Mouse (Mus musculus): ENCODE measurements around the gene Shc1. TPM values are rescaled to one million over a fixed set of nuclear protein-coding genes. Genes with fewer than 3 reads are reported as not detected.

Gene Shc1
- polyA plus RNA-seq, 2 experiments from 2014 or later = 33.2 to 35.2 TPM

DNA sequence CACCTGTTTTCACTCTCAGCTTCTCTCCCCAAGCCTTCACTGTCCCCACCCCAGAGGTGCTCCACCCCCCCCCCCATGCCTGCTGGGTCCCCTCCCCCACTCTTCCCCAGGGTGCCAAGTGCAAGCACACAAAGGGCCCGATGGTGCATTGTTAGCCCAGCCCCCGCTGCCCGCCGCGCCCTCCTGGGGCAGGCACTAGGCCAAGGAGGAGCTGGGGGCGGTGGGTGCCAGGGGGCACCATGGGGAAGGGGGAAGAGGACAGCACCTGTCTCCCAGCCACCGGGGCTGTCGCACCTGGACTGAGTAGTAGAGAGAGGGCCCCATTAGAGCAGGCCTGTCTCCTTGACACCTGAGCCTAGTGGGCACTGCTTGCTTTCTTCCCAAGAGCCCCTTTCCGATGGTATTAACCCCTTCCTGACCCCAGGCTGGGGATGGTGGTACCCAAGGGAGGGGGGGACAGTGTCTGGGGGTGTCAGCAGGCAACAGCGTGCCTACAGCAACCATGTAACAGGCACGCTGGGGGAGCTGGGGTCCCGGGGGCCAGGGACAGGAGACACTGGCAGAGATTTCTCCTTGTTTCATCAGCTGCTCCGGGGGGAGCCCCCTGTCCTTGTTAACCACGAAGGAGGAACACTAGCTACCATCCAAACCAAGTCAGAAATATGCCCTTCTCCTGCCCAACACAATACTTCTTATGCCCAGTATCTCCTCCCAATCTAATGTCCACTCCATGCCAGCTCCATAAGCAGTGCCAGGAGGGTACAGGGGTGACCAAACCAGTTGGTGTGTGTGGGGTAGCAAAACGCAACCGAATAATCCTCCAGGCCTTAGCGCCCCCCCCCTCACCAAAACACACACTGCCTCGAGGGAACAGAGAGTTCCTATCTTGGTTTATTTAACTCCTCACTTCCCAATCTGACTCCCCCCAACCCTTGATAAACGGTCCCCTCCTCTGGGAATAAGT, 27.3 kb upstream of the Shc1 start:
- ATAC-seq = no peak

DNA sequence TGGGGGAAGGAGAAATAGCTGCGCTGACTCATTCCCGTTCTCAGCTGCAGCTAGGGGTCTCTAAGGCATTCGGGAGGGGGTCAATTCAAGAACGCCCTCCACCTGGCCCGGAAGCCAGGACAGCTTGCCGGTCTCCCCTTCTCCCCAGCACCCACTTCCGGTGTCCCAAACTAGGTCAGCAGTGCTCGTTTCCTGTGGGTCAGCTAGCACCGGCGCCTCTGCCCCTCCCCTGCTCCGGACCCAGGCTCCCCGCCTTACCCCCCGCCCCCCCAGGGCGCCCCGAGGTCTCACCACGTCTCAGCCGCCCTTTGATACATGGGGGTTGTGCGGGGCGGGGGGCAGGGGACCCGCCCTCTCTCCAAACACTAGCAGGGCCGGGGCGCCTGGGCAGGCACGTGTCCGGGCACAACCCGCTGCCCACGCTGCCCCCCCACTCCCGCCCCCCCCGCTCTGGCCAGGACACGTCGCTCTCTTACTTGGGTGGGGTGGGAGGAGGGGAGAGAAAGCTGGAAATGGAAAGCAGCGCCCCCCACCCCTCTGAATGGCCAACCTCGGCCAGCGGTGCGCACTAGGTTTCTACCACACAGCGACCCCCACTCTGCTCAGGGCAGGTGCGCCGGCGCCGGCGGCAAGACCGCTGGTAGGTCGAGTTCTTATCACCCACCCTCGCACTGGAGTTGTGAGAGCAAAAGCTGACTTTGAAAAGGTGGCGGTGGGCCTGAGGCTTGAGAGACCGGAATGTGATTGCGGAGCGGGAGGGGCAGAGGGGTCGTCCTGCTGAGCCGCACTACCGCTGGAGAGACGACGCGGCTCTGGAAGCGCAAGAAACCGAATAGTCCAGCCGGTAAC, 26.4 kb upstream of the Shc1 start:
- ATAC-seq = no peak

DNA sequence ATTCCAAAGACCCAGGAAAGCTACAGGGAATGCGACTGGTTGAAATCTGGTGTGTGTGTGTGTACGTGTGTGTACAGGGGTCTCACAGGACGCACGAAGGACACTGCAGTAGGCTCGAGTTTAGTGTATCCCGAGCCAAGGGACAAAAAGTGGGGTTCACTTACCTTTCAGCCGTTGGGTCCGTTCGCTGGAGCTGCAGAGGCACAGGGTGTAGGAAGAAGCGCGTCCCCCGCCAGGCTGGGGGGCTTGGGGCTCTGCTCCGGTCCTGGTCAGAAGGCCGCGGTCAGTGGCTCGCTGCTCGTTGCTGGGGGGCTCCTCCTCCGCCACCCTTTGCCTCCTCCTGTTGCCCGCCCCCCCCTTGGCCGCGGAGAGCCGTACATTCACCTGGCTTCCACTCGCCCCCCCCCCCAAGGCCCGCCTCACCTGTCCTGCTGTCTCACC, 25.4 kb upstream of the Shc1 start:
- ATAC-seq = no peak

DNA sequence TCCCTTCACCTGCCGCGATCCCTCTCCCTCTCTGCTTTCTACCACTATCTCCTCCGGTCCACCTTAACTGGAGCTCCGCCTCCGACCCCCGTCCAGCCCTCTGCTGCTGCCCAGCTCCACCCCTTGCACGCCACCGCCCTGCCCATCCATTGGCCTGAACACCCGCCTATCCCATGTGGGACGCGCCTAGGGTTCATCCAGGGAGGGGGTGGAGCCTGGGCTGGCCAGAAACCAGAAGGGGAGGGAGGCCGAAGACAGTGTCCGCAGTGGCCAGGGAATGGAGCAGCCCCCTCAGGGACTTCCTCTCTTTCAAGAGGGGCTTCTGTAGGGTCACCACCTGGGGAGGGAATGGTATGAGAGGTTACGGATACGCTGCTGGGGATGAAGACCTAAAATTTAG, 24.6 kb upstream of the Shc1 start:
- ATAC-seq = peak; percentile 78

DNA sequence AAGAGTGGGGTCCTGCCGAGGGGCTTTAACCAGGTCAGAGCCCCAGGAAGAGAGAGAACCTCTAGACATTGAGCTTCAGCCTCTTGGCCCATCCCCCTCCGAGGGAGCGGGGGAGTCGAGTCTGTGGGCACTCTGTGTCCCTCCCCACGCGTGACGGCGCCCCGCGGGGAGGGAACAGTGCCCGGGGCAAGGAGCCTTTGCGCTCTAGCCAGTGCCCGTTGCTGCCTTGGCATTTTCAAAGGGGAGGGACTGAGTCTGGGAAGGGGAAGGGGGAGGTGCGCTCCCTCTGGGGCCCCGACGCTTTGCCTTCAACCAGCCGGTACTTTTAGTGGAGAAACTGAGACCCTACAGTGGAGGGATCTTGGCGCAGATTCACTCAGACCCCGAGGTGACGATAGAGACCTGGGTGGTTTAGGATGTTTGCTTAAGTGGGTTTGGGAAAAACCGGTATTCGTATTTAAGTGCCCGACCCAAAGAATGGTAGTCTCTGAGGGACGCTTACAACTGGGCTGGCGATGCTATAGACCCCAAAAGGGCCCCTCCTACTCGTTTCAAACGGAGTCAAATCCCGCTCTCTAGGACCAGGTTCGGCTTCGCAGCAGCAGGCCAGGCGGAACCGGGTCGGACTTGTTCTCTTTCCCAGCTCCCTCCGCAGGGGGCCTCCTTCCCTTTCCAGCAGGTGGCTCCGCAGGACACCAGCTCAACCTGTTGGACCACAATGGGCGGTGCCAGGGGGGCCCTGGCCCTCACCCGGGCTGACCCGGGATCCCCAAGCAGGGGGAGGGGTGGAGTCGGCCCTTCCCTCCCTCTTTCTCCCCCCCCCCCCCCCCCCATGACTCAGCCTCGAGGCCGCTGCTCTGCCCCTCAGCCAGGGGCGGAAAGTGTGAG, 24.0 kb upstream of the Shc1 start, which contains the start of gene Zbtb7b:
TSS of gene Zbtb7b (minus strand) at position 771 of the 888 bp plus-strand sequence.
- ATAC-seq = peak; percentile 13

DNA sequence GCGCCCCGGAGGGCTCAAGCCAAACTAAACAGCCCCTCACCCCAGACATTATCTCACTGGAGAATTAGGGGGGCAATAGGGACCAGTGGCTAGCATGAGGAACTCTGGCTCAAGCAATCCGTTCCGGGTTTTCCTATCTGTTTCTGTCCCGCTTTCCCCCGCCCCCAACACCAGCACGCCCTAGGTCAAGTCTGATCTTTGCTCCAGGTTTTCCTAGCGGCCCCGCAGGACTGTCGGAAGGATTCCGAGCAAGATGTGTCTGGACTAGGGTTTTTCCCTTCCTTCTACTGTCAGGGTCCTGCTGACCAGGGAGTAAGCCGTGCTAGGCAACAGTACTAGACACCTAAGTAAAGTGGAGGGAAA, 23.4 kb upstream of the Shc1 start:
- no peak for ATAC-seq

DNA sequence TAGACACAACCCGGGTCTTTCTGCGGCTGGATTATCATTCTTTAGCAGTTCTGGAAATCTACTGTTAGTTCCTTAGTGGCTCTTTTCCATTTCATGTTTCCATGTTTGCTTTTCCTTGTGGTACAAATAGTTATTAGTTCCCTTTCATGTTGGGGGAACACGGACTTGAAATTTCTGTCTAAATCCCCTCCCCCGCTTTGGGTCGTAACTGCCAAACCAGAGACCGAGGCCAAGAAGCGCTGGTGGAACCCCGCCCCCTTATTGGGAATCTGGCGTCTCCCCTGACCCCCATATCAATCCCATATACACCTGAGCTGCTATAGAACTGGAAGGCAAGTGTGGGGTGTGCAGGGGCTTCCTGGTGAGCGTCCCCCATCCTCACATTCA, 22.8 kb upstream of the Shc1 start:
- no peak for ATAC-seq

DNA sequence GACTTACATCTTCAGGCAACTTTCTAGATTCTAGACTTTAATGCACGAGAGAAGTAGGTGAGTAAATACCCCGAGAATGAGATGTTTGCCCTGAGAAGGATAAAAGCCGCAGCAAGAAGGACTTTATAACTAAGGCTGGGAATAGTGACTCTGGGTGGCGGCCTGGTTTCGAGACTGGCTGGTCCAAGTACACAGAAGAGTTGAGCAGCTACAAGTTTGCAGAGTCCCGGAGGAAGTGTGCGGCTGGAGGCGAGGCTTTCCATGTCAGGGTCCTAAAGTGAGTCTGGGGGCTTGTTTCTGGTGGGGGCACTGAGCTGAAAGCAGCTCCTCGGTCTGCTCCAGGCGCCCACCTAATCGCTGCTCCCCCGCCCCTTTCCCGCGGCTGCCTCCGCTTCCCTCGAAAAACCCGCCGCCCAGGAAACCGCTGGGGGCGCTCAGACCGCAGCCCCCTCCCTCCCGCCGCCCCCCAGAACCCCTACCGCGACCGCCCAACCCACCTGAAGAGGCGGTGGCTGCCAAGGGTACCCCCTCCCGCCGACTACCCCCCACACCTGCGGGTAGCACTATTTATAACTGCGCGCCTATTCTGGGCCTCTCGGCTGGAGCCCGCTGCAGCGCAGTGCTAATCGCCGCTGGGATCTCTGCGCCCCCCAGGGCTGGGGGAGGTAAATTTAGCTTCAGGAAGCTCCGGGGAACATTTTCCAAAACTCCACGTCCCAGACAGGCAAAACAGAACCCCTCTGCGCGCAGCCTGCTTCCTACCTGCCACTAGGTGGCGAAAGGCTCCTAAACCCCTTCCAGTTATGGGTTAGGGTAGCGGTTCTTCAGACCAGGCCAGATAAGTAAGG, 22.2 kb upstream of the Shc1 start:
- ATAC-seq = no peak

DNA sequence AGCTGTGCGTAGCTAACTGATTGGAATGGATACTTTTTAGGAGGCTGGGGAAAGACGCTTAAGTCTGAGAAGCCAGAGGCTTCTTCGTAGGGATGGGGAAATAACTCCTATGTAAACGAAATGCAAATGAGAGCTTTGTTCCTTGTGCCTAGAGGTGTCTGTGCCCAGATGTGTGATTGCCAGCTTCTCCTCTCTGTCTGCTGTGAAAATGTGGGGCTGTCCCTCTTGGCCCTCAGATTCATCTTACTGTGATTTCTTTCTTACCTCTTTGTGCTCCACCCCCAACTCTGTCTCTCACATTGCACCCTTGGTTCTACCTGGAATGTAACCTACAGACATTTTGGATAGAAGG, 21.6 kb upstream of the Shc1 start:
- ATAC-seq = no peak

DNA sequence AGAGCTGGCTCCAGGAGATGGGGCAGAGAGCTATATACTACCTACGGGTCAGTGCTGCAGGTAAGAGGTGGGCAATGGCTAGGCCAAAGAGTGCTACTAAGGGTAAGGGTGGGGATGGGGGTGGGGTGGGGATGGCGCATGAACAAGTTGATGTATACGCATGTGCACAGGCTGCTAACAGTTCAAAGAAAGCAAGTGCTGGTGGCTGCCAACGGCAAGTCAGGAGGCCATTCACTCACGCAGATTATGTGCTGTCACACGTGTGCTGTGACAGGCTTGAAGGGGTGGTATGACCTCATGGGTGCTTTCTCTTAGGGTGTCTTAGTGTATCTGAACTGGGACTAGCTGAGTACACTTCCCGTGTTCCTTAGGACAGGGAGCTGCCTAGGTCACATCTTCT, 16.9 kb upstream of the Shc1 start:
- ATAC-seq = no peak

DNA sequence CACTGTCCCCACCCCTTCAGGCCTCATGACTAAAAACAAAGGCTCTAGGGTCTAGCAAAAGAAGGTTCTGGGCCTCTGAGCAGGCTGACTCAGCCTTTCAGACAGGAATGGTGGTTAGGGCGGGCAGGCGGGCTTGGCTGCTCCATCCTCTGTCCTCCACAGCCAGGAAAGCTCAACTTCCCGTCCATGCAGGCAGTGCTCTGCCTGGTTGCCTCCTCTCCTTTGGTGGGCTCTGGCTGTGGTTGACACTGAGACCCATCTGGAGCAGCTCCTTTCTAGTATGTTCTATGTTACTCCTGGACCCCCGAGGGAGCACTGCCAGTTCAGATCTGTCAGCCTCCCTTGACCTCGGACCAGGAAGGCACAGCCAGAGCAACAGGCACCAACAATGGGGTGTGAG, 15.6 kb upstream of the Shc1 start, which contains the start of gene Lenep:
TSS of gene Lenep (minus strand) at position 101 of the 400 bp plus-strand sequence.
- ATAC-seq = no peak

DNA sequence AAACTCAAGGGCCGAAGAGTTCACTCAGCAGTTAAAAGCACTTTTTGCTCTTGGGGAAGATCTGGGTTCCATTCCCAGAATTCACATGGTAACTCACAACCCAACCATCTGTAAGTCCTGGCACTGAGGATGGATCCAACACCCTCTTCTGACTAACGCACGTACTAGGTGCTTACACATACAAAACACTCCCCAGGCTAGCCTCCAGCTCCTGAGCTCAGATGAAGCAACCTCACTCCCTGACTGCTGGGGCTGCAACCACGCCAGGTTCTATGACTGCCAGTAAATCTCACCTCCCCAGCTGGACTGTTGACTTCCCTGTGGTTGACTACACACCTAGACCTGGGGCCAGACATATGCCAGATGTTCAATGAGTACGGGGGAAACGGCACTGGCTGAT, 11.4 kb upstream of the Shc1 start:
- no peak for ATAC-seq

DNA sequence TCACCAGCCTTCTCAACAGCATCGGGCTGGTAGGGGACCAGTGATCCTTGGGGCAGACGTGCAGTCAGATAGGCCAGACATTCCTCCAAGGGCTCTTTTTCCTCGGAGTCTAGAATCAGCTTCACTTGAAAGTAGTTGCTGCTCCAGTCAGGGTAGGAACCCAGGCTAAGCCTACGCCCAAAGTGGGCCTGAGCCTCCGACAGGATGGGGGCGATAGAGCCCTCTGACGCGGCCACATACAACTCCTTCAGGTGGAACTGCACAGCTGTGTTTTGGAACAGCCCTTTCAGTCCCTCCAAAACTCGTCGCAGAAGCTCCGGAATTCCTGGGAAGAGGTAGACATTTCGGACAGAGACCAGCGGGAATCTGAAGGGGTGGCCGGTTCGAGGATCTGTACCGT, 9.8 kb upstream of the Shc1 start:
- no peak for ATAC-seq

DNA sequence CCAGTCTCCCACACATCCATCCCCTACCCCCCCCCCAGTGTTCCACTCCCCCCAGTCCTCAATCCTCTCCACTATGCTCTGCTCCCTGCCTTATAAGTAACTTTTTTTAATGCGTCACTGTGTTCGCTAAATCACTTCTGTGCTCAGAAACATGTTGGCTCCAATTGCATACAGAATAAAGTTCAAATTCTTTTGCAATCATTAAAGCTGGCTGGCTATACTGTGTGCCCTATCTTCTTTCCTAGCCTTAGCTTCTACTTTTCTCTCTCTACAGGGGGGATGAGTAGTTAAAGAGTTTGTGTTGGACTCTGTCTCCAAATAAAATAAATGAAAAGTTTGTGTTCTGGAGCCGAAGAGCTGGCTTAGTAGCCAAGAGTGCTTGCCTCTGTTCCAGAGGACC, 8.5 kb upstream of the Shc1 start:
- no peak for ATAC-seq

DNA sequence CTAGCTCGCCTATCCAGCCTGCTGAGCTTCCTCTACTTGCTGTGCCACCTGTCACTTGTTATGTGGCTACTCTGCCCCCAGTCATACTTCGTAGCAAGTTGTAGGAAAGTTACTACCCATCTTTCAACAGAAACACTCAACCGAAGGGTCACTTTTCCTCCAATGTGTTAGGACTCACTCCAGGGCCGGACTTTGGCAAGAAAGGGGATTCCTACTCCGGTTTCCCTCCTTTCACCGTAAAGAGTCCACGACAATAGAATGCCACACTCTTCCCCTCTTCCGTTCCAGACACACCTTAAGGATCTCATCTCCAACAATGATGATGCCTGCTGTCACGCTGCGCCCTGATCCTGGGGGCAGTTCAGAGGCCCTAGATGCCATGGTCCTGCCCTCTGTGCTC, 7.4 kb upstream of the Shc1 start:
- no peak for ATAC-seq

DNA sequence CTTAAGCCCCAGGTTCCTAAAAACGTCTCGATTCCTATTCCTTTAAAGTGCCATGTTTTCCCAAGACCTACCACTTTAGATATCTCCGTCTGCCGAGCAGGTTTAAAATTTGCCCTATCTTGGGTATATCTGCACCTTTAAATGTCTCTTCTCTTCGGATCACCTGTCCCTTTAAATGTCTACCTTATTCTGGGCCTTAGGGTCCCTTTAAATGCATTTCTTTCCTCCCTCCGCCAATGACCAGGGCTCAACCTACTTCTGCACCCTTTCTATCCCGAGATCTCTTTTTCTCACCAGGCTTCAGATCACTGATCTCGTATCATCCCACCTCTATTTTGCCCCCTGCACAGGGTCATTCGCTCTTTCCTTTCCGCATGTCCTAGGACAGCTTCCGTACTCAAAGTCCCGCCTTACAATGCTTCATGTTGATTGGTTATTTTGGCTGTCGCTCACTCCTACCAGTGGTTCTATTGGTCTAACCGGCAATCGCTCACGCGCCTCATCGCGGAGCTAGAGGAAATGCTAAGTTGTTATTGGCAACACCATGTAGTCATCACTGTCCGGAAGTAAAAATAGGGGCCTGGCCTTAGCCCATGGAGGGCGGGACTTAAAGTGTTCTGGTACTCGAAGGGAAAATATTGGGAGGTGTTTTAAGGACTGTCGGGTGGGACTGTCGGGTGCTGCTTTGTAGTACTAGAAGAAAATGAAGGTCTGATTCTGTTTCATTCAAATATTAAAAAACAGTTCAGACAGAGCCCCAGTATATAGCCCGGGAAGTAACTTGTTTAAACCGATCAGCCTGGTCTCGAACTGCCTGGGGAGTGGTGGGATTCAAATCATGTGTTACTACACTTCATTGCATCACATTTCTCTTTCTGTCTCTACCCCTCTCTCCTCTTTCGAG, 6.5 kb upstream of the Shc1 start, which contains the start of gene Flad1:
TSS of gene Flad1 (minus strand) at position 381 of the 904 bp plus-strand sequence.
- ATAC-seq = peak; percentile 100

DNA sequence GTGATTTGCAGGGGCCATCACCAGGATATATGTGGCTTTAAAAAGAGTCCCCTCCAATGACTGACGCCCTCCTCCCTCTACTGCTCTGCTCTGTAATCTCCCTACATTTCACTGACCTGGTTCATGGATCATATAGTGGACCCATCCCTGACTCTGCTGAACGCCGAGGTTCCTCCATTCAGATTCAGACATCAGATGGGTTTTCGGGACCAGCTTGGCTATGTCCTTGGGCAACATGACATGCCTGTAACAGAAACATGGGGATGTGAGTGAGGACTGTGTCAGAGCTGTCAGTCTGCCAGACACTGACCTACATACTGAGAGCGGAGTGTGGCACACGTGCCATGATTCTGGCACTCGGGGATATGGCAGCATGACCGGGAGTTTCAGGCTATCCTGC, 2.1 kb upstream of the Shc1 start:
- no peak for ATAC-seq

DNA sequence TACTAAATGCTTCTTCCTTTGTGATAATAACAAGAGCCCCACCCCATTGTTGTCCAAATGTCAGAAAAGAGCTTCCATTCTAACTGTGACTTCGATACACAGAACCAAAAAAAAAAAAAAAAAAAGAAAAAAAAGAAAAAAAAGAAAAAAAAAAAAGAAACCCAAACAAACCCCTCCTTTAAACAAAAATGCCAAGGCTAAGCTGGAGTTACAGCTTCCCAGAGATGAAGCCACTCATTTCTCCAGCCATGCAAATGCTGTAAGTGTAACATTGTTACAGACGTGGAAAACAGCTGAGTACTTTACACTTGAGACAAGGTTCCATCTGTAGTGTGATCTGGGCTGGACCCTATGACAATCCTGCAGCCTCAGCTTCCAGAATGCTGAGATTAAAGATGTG, 1.1 kb upstream of the Shc1 start:
- no peak for ATAC-seq

DNA sequence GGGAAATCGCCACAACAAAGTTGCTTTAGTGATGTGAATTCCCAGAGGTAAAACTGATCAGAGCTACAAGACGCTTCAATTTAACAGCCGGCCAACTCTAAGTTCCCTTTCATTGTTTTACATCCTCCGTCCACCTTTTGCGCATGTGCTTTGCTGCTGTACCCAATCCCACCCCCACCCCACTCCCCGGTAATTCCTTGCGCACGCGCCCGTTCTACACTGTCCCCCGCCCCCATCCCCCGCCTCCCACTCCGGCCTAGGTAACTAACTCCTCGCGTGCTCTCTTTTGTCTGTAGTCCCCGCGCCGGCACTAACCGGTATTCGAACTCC, 438 bp upstream of the Shc1 start:
- ATAC-seq = no peak

DNA sequence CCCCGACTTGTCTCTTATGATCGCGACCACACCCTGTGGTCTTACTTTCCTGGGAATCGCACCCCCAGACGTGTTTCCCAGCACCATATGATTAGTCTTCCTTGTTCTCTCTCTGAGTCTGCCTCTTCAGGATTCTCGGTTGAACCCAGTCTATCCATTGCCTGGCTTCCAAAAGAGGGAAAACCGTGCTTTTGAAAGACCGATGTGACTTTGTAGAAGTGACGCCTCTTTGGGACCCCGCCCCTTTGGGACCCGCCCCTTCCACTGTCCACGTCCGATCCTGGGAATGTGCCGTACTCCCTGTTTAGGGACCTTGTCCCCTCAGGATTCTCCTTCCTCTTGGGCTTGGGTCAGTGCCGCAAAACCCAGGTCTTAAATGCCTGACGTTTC, 613 bp downstream of the Shc1 start:
- no peak for ATAC-seq

DNA sequence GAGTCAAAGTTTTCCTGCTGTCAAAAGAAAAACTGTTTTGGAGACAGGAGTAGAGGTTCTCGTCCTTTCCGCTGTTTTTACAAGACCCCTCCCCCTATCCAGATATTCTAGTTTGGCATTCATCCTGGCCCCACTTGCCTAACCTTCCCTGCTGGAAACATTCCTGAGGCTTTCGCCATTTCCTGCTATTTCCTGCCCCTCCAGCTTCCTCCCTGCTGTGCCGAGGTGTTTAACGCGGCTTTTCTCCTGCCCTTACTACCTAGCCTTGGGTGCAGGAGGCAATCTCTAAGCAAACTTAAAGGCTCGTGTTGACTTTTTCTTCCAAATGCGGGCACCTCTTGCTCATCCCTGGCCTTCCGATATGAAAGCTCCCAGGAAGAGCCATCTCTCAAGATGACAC, 1.3 kb downstream of the Shc1 start:
- no peak for ATAC-seq
